Mouse (Mus musculus) E14TG2a.4 (cell line): Measurements from ENCODE around the gene Wnt4.

Source experiments
- CTCF ChIP-seq: conservative IDR thresholded peaks from 2 replicates; pipeline ENCODE4 v1.5.1; 2014; ENCODE audit warnings: low read length
- NANOG ChIP-seq: IDR thresholded peaks from 2 replicates; pipeline ENCODE4 v1.6.1; 2014; ENCODE audit warnings: borderline replicate concordance, low read length, mixed read lengths
- POU5F1 ChIP-seq: IDR thresholded peaks from 2 replicates; pipeline ENCODE4 v1.6.1; 2014; ENCODE audit warnings: low read length, borderline replicate concordance

GRCm38 (mm10) chr4:137231494-137232470 is 45.5 kb upstream of the Wnt4 start:
- TF ChIP-seq CTCF (no peak), POU5F1 (no peak), NANOG (no peak)
